Mouse (Mus musculus) brain, embryonic 14.5 days (tissue): ENCODE measurements at regions not wholly inside any gene's neighbourhood (a gene's known extent, or its start where the extent isn't known, plus 50 kb on each side); places are given as distances from the start of the nearest gene placed in this dataset.

Source experiments
- CTCF ChIP-seq: fragments of 200-500 bp; IDR thresholded peaks from 2 replicates; pipeline ENCODE4 v1.5.1; 2012; ENCODE audit warnings: inconsistent platforms, mild to moderate bottlenecking, moderate library complexity, borderline replicate concordance; ENCODE audit not compliant: insufficient read depth, insufficient read length; ENCODE audit errors: extremely low read depth
- POLR2A ChIP-seq: fragments of 200-500 bp; IDR thresholded peaks from 2 replicates; pipeline ENCODE4 v1.6.1; 2012; ENCODE audit warnings: mild to moderate bottlenecking, inconsistent platforms, borderline replicate concordance; ENCODE audit not compliant: poor library complexity, insufficient read depth, insufficient read length, severe bottlenecking; ENCODE audit errors: extremely low read depth

DNA sequence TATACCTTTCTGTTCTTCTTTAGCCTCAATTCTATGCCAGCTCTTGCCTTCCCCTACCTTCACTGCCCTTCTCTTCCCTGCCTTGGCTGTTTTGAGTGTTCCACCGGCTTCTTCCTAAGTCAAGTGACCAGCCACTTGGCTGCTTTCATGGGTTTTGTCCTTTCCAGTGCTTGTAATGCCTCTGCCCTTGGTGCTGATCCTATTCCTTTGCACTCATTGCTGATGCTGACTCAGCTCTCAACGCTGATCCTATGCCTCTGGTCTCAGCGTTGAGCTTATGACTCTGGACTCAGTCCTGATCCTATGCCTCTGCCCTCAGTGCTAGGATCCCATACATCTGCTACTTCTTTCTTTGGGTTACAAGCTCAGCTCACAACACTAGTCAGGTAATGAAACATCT is 60.3 kb upstream of the Tom1l1 start:
- TF ChIP-seq POLR2A: no peak
- no peak for TF ChIP-seq CTCF
